ENCODE assay signal across 8 mouse cellular contexts in genomic region chr17:35861198-35861857, GRCm38 (mm10). TPM values are rescaled to one million over a fixed set of nuclear protein-coding genes. Genes with fewer than 3 reads are reported as not detected.
DNase-seq lines count a peak whose midpoint lies in the region; ATAC-seq lines count a peak whose summit lies in the region.

Gene Nrm, plus strand, starts transcription at chr17:35861318.

- H3K36me3 ChIP-seq in heart, embryonic 13.5 days, result peaks cover 33% of the 10 kb centered on the region
- peaks cover 12% of the 10 kb centered on the region for H3K36me3 ChIP-seq in liver, embryonic 16.5 days (ENCODE audit: control insufficient read depth, insufficient read depth)
- H3K36me3 ChIP-seq in neural tube, embryonic 12.5 days, result peaks cover 21% of the 10 kb centered on the region

- peak within 1 kb of the TSS; percentile 78 for H3K4me2 ChIP-seq in heart, embryonic 13.5 days
- H3K4me2 ChIP-seq in liver, embryonic 16.5 days (ENCODE audit: low read depth, low read length), result peak within 1 kb of the TSS; percentile 68
- peak within 1 kb of the TSS; percentile 69 for H3K4me2 ChIP-seq in neural tube, embryonic 12.5 days (replicated peaks)

- H3K9ac ChIP-seq in heart, embryonic 13.5 days, result peak within 1 kb of the TSS; percentile 89
- H3K9ac ChIP-seq in liver, embryonic 16.5 days (ENCODE audit: low read depth, low read length), result peak within 1 kb of the TSS; percentile 77
- H3K9ac ChIP-seq in neural tube, embryonic 12.5 days, result peak within 1 kb of the TSS; percentile 66

- H3K9me3 ChIP-seq in heart, embryonic 13.5 days, result no peaks in the 10 kb centered on the region
- H3K9me3 ChIP-seq in liver, embryonic 16.5 days (replicated peaks; ENCODE audit: control insufficient read depth, low read length), result no peaks in the 10 kb centered on the region
- no peaks in the 10 kb centered on the region for H3K9me3 ChIP-seq in neural tube, embryonic 12.5 days

- peak within 1 kb of the TSS; percentile 62; the same call in 1 of the 2 replicates for H3K27ac ChIP-seq in brown adipose tissue, adult 24 weeks (replicated peaks; ENCODE audit: low read depth, low read length)
- H3K27ac ChIP-seq in heart, embryonic 13.5 days (replicated peaks), result peak within 1 kb of the TSS; percentile 95
- peak within 1 kb of the TSS; percentile 77 for H3K27ac ChIP-seq in liver, embryonic 16.5 days (ENCODE audit: low read length)
- H3K27ac ChIP-seq in neural tube, embryonic 12.5 days, result peak within 1 kb of the TSS; percentile 79

- 1% methylated on average over 47 of the region's 47 CpGs for WGBS in heart, embryonic 13.5 days
- whole genome bisulfite sequencing in liver, embryonic 16.5 days (ENCODE audit: insufficient replicate concordance), result under 1% methylated on average over 47 of the region's 47 CpGs
- WGBS in neural tube, embryonic 12.5 days, result under 1% methylated on average over 47 of the region's 47 CpGs

- H3K4me1 ChIP-seq in brown adipose tissue, adult 24 weeks (ENCODE audit: control insufficient read depth, insufficient read depth, insufficient read length, low read length), result peaks cover 3% of the 10 kb centered on the region; the same call in 1 of the 2 replicates
- H3K4me1 ChIP-seq in heart, embryonic 13.5 days, result peaks cover 25% of the 10 kb centered on the region
- peaks cover 27% of the 10 kb centered on the region for H3K4me1 ChIP-seq in liver, embryonic 16.5 days (ENCODE audit: control insufficient read depth, low read depth, low read length)
- peaks cover 18% of the 10 kb centered on the region for H3K4me1 ChIP-seq in neural tube, embryonic 12.5 days

- DNase-seq in kidney, postnatal 10 days, result peak; percentile 94
- DNase-seq in telencephalon, adult 2 months (ENCODE audit: low read depth, low spot score), result peak; percentile 74

- H3K4me3 ChIP-seq in brown adipose tissue, adult 24 weeks (ENCODE audit: insufficient read depth, low read depth, low read length), result peak within 1 kb of the TSS; percentile 83
- H3K4me3 ChIP-seq in heart, embryonic 13.5 days, result peak within 1 kb of the TSS; percentile 87
- H3K4me3 ChIP-seq in liver, embryonic 16.5 days (ENCODE audit: low read depth, low read length), result peak within 1 kb of the TSS; percentile 84
- H3K4me3 ChIP-seq in neural tube, embryonic 12.5 days, result peak within 1 kb of the TSS; percentile 54

- peak; percentile 92 for ATAC-seq in CD4-positive, CD25-positive, alpha-beta regulatory T cell, adult 4 months
- peak; percentile 96 for ATAC-seq in erythroid progenitor cell, adult 5-6 weeks (replicated peaks; ENCODE audit: low FRiP score, poor library complexity, severe bottlenecking)
- peak; percentile 85 for ATAC-seq in heart, embryonic 13.5 days (ENCODE audit: extremely low read depth, insufficient number of reproducible peaks, low FRiP score, low TSS enrichment)
- ATAC-seq in liver, embryonic 16.5 days (ENCODE audit: low read depth), result peak; percentile 94
- ATAC-seq in neural tube, embryonic 12.5 days (ENCODE audit: low FRiP score, low read depth), result peak; percentile 85

- no peaks in the 10 kb centered on the region for H3K27me3 ChIP-seq in heart, embryonic 13.5 days (replicated peaks)
- peaks cover 24% of the 10 kb centered on the region for H3K27me3 ChIP-seq in liver, embryonic 16.5 days (ENCODE audit: control insufficient read depth, insufficient read depth, low read depth, low read length)
- no peaks in the 10 kb centered on the region for H3K27me3 ChIP-seq in neural tube, embryonic 12.5 days (replicated peaks)

RNA-seq across cellular contexts. Expression of gene Nrm, which starts in this region (rescaled TPM):
- 10 to 100 TPM; 35.5 to 43.5 TPM for polyA plus RNA-seq in CD4-positive, CD25-positive, alpha-beta regulatory T cell, adult 4 months (2017; shearing (Covaris generic))
- polyA plus RNA-seq in brown adipose tissue, adult 24 weeks (2012; ENCODE audit: insufficient read depth, insufficient read length, missing spikeins), result 1.4 and 2.8 TPM in 2 replicates
- total RNA-seq in erythroid progenitor cell, adult 5-6 weeks (2015; ENCODE audit: low replicate concordance), result 32.8 and 36.0 TPM in 2 replicates
- total RNA-seq in erythroid progenitor cell, adult 5-6 weeks (2017; ENCODE audit: low replicate concordance), result 19.1 and 35.8 TPM in 2 replicates
- 43.5 and 50.5 TPM in 2 replicates for polyA plus RNA-seq in heart, embryonic 13.5 days (2015; fragmentation: Nextera tagmentation; extraction: Ambion mirVana)
- 20.7 and 21.1 TPM in 2 replicates for polyA plus RNA-seq in liver, embryonic 16.5 days (2015; fragmentation: Nextera tagmentation; extraction: Ambion mirVana)
- 40.5 and 41.3 TPM in 2 replicates for polyA plus RNA-seq in neural tube, embryonic 12.5 days (2016; fragmentation: Nextera tagmentation; extraction: Ambion mirVana)

Comparison
In these comparisons a context has a peak if more than half of its experiments do, and no peak if none do; other contexts are left out.
1. Peak in every context shown above with its lines: DNase-seq, ATAC-seq, H3K4me3 ChIP-seq and H3K27ac ChIP-seq.